Mouse (Mus musculus) granulocyte monocyte progenitor cell, adult 5-6 weeks (primary cell): ENCODE measurements around the gene Olfr91. TPM values are rescaled to one million over a fixed set of nuclear protein-coding genes. Genes with fewer than 3 reads are reported as not detected.
A peak's percentile ranks its signal among the peaks of the same experiment; 100 is the strongest.

Experiments
- ATAC-seq: replicated peaks from 2 replicates; pipeline ENCODE4 v1.8.0; 2016; ENCODE audit warnings: mild to moderate bottlenecking, moderate TSS enrichment, inconsistent platforms; ENCODE audit not compliant: poor library complexity, severe bottlenecking
- total RNA-seq, 2 experiments: library from RNA; stranded (forward) in 1 of 2; stranded (reverse) in 1 of 2; fragments of 200-712, 200-1000 nt in 1 of 2; fragments of >200 nt in 1 of 2; fragmentation: Nextera tagmentation in 1 of 2; gene quantifications; 2 replicates each; pipeline ENCODE4 v1.2.3; 2014 to 2017

Gene Olfr91
- total RNA-seq, 2 experiments from 2014 or later: not detected

- ATAC-seq: no peak
These were observed 35.0 kb downstream of the Olfr91 start for GRCm38 (mm10) chr17:37063063-37063462.

- ATAC-seq: no peak
These were observed 35.9 kb downstream of the Olfr91 start for GRCm38 (mm10) chr17:37062101-37062641.

GRCm38 (mm10) chr17:37061435-37061834, 36.6 kb downstream of the Olfr91 start:
- no peak for ATAC-seq

GRCm38 (mm10) chr17:37056957-37057356, 41.1 kb downstream of the Olfr91 start:
- no peak for ATAC-seq

- ATAC-seq: peak; percentile 53
These were observed 46.3 kb downstream of the Olfr91 start for GRCm38 (mm10) chr17:37051745-37052144.

- no peak for ATAC-seq
These were observed 47.2 kb downstream of the Olfr91 start for GRCm38 (mm10) chr17:37050876-37051275.

GRCm38 (mm10) chr17:37050399-37050798, 47.7 kb downstream of the Olfr91 start:
- ATAC-seq: peak; percentile 6; the same call in 1 of the 2 replicates

GRCm38 (mm10) chr17:37049570-37050310, 48.3 kb downstream of the Olfr91 start:
- peak; percentile 18 for ATAC-seq

- ATAC-seq: no peak
These were observed 49.7 kb downstream of the Olfr91 start for GRCm38 (mm10) chr17:37048383-37048782.

- no peak for ATAC-seq
These were observed 50.1 kb downstream of the Olfr91 start for GRCm38 (mm10) chr17:37047981-37048380.

GRCm38 (mm10) chr17:37047332-37047976, 50.6 kb downstream of the Olfr91 start:
- no peak for ATAC-seq

GRCm38 (mm10) chr17:37046312-37047112, 51.6 kb downstream of the Olfr91 start:
- peak; percentile 40 for ATAC-seq

GRCm38 (mm10) chr17:37045611-37046311, 52.3 kb downstream of the Olfr91 start, which contains the start of gene Gabbr1:
Gene Gabbr1 (plus strand): TSS chr17:37045966.
- peak; percentile 36 for ATAC-seq

- peak; percentile 78 for ATAC-seq
These were observed 53.3 kb downstream of the Olfr91 start for GRCm38 (mm10) chr17:37044651-37045244.

Other genes with a start within 250 kb of the Olfr91 start
- not detected in 2 replicates for gene Trim15, start 231.1 kb downstream of the Olfr91 start, total RNA-seq (2014; fragmentation: Nextera tagmentation)
- not detected in 2 replicates for gene Trim15, start 231.1 kb downstream of the Olfr91 start, total RNA-seq (2017)
- not detected in 2 replicates for gene Trim10, start 228.7 kb downstream of the Olfr91 start, total RNA-seq (2014; fragmentation: Nextera tagmentation)
- 0.39 TPM in 1 of 2 replicates, not detected in the other for gene Trim10, start 228.7 kb downstream of the Olfr91 start, total RNA-seq (2017)
- not detected in 2 replicates for gene Trim40, start 208.2 kb downstream of the Olfr91 start, total RNA-seq (2014; fragmentation: Nextera tagmentation)
- not detected in 2 replicates for gene Trim40, start 208.2 kb downstream of the Olfr91 start, total RNA-seq (2017)
- gene Trim31, start 200.2 kb downstream of the Olfr91 start, total RNA-seq (2014; fragmentation: Nextera tagmentation): not detected in 2 replicates
- gene Trim31, start 200.2 kb downstream of the Olfr91 start, total RNA-seq (2017): not detected in 2 replicates
- gene Rnf39, start 155.4 kb downstream of the Olfr91 start, total RNA-seq (2014; fragmentation: Nextera tagmentation): not detected in 2 replicates
- not detected in 2 replicates for gene Rnf39, start 155.4 kb downstream of the Olfr91 start, total RNA-seq (2017)
- 81.0 and 96.9 TPM in 2 replicates for gene Ppp1r11, start 146.5 kb downstream of the Olfr91 start, total RNA-seq (2014; fragmentation: Nextera tagmentation)
- 91.6 and 110 TPM in 2 replicates for gene Ppp1r11, start 146.5 kb downstream of the Olfr91 start, total RNA-seq (2017)
- gene Znrd1, start 139.7 kb downstream of the Olfr91 start, total RNA-seq (2014; fragmentation: Nextera tagmentation): 81.6 and 134 TPM in 2 replicates
- 25.6 and 35.4 TPM in 2 replicates for gene Znrd1, start 139.7 kb downstream of the Olfr91 start, total RNA-seq (2017)
- 1.1 and 5.5 TPM in 2 replicates for gene Znrd1as, start 139.7 kb downstream of the Olfr91 start, total RNA-seq (2014; fragmentation: Nextera tagmentation)
- 9.1 and 11.2 TPM in 2 replicates for gene Znrd1as, start 139.7 kb downstream of the Olfr91 start, total RNA-seq (2017)
- not detected in 2 replicates for gene 2410137M14Rik, start 117.0 kb downstream of the Olfr91 start, total RNA-seq (2014; fragmentation: Nextera tagmentation)
- gene 2410137M14Rik, start 117.0 kb downstream of the Olfr91 start, total RNA-seq (2017): not detected in 2 replicates
- not detected in 2 replicates for gene H2-M5, start 108.7 kb downstream of the Olfr91 start, total RNA-seq (2014; fragmentation: Nextera tagmentation)
- gene H2-M5, start 108.7 kb downstream of the Olfr91 start, total RNA-seq (2017): not detected in 2 replicates
- gene Zfp57, start 97.1 kb downstream of the Olfr91 start, total RNA-seq (2014; fragmentation: Nextera tagmentation): 1.2 TPM in 1 of 2 replicates, not detected in the other
- gene Zfp57, start 97.1 kb downstream of the Olfr91 start, total RNA-seq (2017): 0.57 TPM in 1 of 2 replicates, not detected in the other
- gene Mog, start 74.9 kb downstream of the Olfr91 start, total RNA-seq (2014; fragmentation: Nextera tagmentation): not detected in 2 replicates
- gene Mog, start 74.9 kb downstream of the Olfr91 start, total RNA-seq (2017): not detected in 2 replicates
- 1.3 and 2.0 TPM in 2 replicates for gene Gabbr1, start 52.3 kb downstream of the Olfr91 start, total RNA-seq (2014; fragmentation: Nextera tagmentation)
- gene Gabbr1, start 52.3 kb downstream of the Olfr91 start, total RNA-seq (2017): 0.57 and 1.7 TPM in 2 replicates
- not detected in 2 replicates for gene Olfr90, start 9.8 kb downstream of the Olfr91 start, total RNA-seq (2014; fragmentation: Nextera tagmentation)
- gene Olfr90, start 9.8 kb downstream of the Olfr91 start, total RNA-seq (2017): not detected in 2 replicates
- not detected in 2 replicates for gene Olfr92, start 21.8 kb upstream of the Olfr91 start, total RNA-seq (2014; fragmentation: Nextera tagmentation)
- not detected in 2 replicates for gene Olfr92, start 21.8 kb upstream of the Olfr91 start, total RNA-seq (2017)
- gene Olfr93, start 63.2 kb upstream of the Olfr91 start, total RNA-seq (2014; fragmentation: Nextera tagmentation): not detected in 2 replicates
- gene Olfr93, start 63.2 kb upstream of the Olfr91 start, total RNA-seq (2017): not detected in 2 replicates
- gene Ubd, start 95.6 kb upstream of the Olfr91 start, total RNA-seq (2014; fragmentation: Nextera tagmentation): not detected in 2 replicates
- not detected in 2 replicates for gene Ubd, start 95.6 kb upstream of the Olfr91 start, total RNA-seq (2017)
- not detected in 2 replicates for gene Olfr94, start 102.7 kb upstream of the Olfr91 start, total RNA-seq (2014; fragmentation: Nextera tagmentation)
- not detected in 2 replicates for gene Olfr94, start 102.7 kb upstream of the Olfr91 start, total RNA-seq (2017)
- not detected in 2 replicates for gene Olfr95, start 114.8 kb upstream of the Olfr91 start, total RNA-seq (2014; fragmentation: Nextera tagmentation)
- gene Olfr95, start 114.8 kb upstream of the Olfr91 start, total RNA-seq (2017): not detected in 2 replicates
- not detected in 2 replicates for gene Olfr96, start 121.9 kb upstream of the Olfr91 start, total RNA-seq (2014; fragmentation: Nextera tagmentation)
- gene Olfr96, start 121.9 kb upstream of the Olfr91 start, total RNA-seq (2017): not detected in 2 replicates
- not detected in 2 replicates for gene Olfr97, start 139.1 kb upstream of the Olfr91 start, total RNA-seq (2014; fragmentation: Nextera tagmentation)
- not detected in 2 replicates for gene Olfr97, start 139.1 kb upstream of the Olfr91 start, total RNA-seq (2017)
- gene Olfr98, start 165.5 kb upstream of the Olfr91 start, total RNA-seq (2014; fragmentation: Nextera tagmentation): not detected in 2 replicates
- not detected in 2 replicates for gene Olfr98, start 165.5 kb upstream of the Olfr91 start, total RNA-seq (2017)
- 7.3 and 9.4 TPM in 2 replicates for gene H2-M3, start 171.9 kb upstream of the Olfr91 start, total RNA-seq (2014; fragmentation: Nextera tagmentation)
- 16.9 and 23.6 TPM in 2 replicates for gene H2-M3, start 171.9 kb upstream of the Olfr91 start, total RNA-seq (2017)
- gene Olfr99, start 185.2 kb upstream of the Olfr91 start, total RNA-seq (2014; fragmentation: Nextera tagmentation): not detected in 2 replicates
- gene Olfr99, start 185.2 kb upstream of the Olfr91 start, total RNA-seq (2017): not detected in 2 replicates
- gene Olfr101, start 206.0 kb upstream of the Olfr91 start, total RNA-seq (2014; fragmentation: Nextera tagmentation): not detected in 2 replicates
- gene Olfr101, start 206.0 kb upstream of the Olfr91 start, total RNA-seq (2017): not detected in 2 replicates
- gene Olfr102, start 218.8 kb upstream of the Olfr91 start, total RNA-seq (2014; fragmentation: Nextera tagmentation): not detected in 2 replicates
- gene Olfr102, start 218.8 kb upstream of the Olfr91 start, total RNA-seq (2017): not detected in 2 replicates
- gene Olfr103, start 241.4 kb upstream of the Olfr91 start, total RNA-seq (2014; fragmentation: Nextera tagmentation): not detected in 2 replicates
- not detected in 2 replicates for gene Olfr103, start 241.4 kb upstream of the Olfr91 start, total RNA-seq (2017)